8 mouse cellular contexts compared by ENCODE assay signal in the genomic region with DNA sequence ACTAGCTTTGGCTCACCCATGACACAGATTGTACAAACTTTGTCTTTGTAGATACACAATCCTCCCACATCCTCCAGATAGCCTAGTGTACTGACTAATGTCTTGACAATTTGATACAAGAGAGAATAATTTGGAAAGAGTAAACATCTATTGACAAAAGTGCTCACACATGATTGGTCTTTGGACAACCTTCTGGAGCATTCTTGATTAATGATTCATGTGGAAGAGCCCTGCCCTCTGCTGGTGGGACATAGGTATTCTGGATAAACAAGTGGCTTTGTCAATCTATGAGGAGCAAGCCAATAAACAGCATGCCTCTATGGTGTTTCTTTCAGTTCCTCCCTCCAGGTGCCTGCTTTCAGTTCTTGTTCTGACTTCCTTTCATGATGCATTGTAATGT.
DNase-seq lines count a peak whose midpoint lies in the region; ATAC-seq and TF ChIP-seq lines count a peak whose summit lies in the region.

No protein-coding gene starts in this region.

- peak; percentile 60 for DNase-seq in ZHBTc4 (ENCODE audit: low read depth, low spot score)
- peak; percentile 8 for DNase-seq in hindlimb bud, embryonic 11.5 days (ENCODE audit: extremely low spot score, low read depth, low spot score)
- DNase-seq in natural killer cell, adult 2 months (ENCODE audit: low spot score in 2 of 2): no peak
- no peak for DNase-seq in kidney, postnatal 14 days

- no peaks in the 10 kb centered on the region for H3K9me3 ChIP-seq in intestine, postnatal 0 days (ENCODE audit: control insufficient read depth)
- no peaks in the 10 kb centered on the region for H3K9me3 ChIP-seq in intestine, embryonic 16.5 days (ENCODE audit: control insufficient read depth, low read length)
- no peaks in the 10 kb centered on the region for H3K9me3 ChIP-seq in E14TG2a.4 (ENCODE audit: low read length)

- no peak for ATAC-seq in intestine, postnatal 0 days
- no peak for ATAC-seq in intestine, embryonic 16.5 days
- ATAC-seq in erythroblast, adult 5-6 weeks (replicated peaks; ENCODE audit: low FRiP score, poor library complexity, severe bottlenecking): no peak

- peak; percentile 56 for TF ChIP-seq CTCF in intestine, postnatal 0 days (IDR thresholded peaks at IDR 0.05; ENCODE audit: low read depth)
- peak; percentile 47 for TF ChIP-seq CTCF in E14TG2a.4 (conservative IDR thresholded peaks at IDR 0.05; ENCODE audit: low read length)

- H3K27ac ChIP-seq in intestine, postnatal 0 days (ENCODE audit: low read depth, low read length): no peak overlapping the region
- no peak overlapping the region for H3K27ac ChIP-seq in intestine, embryonic 16.5 days (ENCODE audit: low read length)

- no peaks in the 10 kb centered on the region for H3K27me3 ChIP-seq in intestine, postnatal 0 days (replicated peaks; ENCODE audit: control insufficient read depth, insufficient read depth, low read length)
- no peaks in the 10 kb centered on the region for H3K27me3 ChIP-seq in intestine, embryonic 16.5 days (replicated peaks; ENCODE audit: control insufficient read depth, insufficient read depth, low read length)
- H3K27me3 ChIP-seq in E14TG2a.4 (ENCODE audit: insufficient read depth, low read length): 0 out of 2 replicates have a peak, but pooled peaks cover 2% of the 10 kb centered on the region

- no peak overlapping the region for H3K4me2 ChIP-seq in intestine, postnatal 0 days (replicated peaks; ENCODE audit: low read depth)
- no peak overlapping the region for H3K4me2 ChIP-seq in intestine, embryonic 16.5 days (ENCODE audit: low read depth, low read length)

- no peak overlapping the region for H3K4me3 ChIP-seq in intestine, postnatal 0 days (ENCODE audit: low read depth, low read length)
- H3K4me3 ChIP-seq in intestine, embryonic 16.5 days (ENCODE audit: low read length): no peak overlapping the region
- H3K4me3 ChIP-seq in E14TG2a.4 (replicated peaks; ENCODE audit: low read length): no peak overlapping the region

- H3K4me1 ChIP-seq in intestine, postnatal 0 days (replicated peaks; ENCODE audit: control insufficient read depth, insufficient read depth, low read length): no peaks in the 10 kb centered on the region
- no peaks in the 10 kb centered on the region for H3K4me1 ChIP-seq in intestine, embryonic 16.5 days (ENCODE audit: control insufficient read depth, insufficient read depth, low read length)
- H3K4me1 ChIP-seq in E14TG2a.4 (replicated peaks; ENCODE audit: low read depth, low read length): no peaks in the 10 kb centered on the region

- H3K36me3 ChIP-seq in intestine, postnatal 0 days (ENCODE audit: control insufficient read depth, insufficient read depth): no peaks in the 10 kb centered on the region
- H3K36me3 ChIP-seq in intestine, embryonic 16.5 days (ENCODE audit: control insufficient read depth, insufficient read depth, low read length): no peaks in the 10 kb centered on the region
- no peaks in the 10 kb centered on the region for H3K36me3 ChIP-seq in E14TG2a.4 (ENCODE audit: insufficient read depth, low read length)

- no peak overlapping the region for H3K9ac ChIP-seq in intestine, postnatal 0 days (ENCODE audit: low read depth, low read length)
- H3K9ac ChIP-seq in intestine, embryonic 16.5 days (ENCODE audit: low read depth, low read length): no peak overlapping the region

Comparison
In these comparisons a context has a peak if more than half of its experiments do, and no peak if none do; other contexts are left out.
1. DNase-seq: peak in ZHBTc4 (single experiment) and hindlimb bud, embryonic 11.5 days (single experiment); none in natural killer cell, adult 2 months (0 of 2) and kidney, postnatal 14 days (single experiment).